Mouse (Mus musculus) ovary, postnatal 10 days (tissue): ENCODE measurements around the gene Fbxo34.
"Not testable (repeated sequence)": the region's sequence is repeated elsewhere in the genome, so short reads cannot be mapped to it uniquely, and the experiment has no call there.

Source experiments
- DNase-seq: peaks from one replicate; pipeline ENCODE4 v3.0.0; 2022; ENCODE audit warnings: low spot score

Gene Fbxo34

DNA sequence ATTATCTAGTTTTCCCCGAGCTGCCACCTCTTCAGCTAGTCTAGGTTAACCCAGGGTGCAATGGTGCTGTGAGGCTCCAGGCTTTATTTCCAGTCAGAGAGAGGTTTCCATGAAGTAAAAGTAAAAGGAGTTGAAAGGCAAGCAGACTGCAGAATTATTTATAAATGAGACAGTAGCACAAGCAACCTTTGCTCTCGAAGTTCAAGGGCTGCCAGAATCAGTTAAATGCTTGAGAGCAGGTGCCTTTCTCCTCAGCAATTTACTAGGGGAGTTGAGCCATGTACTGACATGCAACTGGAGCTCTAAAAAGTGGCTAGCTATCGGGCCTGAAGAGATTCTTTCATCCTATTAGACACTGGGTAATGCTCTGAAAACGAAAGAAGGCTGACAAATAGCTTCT lies 112.9 kb downstream of the Fbxo34 start:
- no peak for DNase-seq

DNA sequence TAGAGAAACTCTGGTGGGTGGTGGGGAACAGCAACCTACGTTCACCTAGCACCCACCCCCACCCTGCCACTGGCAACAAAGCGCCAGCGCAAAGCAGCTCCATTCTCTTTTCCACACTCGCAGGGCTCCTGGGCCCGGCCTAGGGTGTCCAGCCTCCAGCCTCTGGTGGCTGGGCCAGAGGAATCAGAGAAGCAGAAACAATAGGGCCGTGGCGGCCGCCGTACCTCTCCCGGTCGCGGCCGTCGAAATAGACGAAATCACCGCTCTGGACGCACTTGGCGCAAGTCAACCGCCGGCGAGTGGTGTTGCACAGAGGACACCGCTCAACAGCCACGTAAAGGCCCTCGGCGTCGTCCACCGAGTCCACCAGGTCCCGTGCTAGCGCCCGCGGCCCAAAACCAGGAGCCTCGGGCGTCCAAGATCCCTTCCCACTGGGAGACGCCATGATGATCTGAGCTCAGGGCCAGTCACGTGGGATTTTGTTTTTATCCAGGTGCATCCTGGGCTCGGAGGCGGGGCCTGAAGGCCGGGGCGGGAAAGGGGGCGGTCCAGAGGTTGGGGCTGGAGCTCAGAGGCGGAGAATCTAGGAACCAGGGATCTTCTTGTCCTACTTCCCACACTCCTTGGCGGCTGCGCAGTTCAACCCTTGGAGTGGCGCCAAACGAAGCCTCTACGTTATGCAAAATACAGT lies 117.9 kb downstream of the Fbxo34 start:
- peak; percentile 89 for DNase-seq

DNA sequence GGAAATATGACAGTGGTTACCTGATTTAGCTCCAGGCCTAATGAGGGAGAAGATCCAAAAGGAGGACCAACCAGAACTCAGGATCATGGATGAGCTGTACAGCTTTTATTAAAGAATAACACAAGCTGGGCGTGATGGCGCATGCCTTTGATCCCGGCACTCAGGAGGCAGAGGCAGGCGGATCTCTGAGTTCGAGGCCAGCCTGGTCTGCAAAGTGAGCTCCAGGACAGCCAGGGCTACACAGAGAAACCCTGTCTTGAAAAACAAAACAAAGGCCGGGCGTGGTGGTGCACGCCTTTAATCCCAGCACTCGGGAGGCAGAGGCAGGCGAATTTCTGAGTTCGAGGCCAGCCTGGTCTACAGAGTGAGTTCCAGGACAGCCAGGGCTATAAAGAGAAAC lies 120.3 kb downstream of the Fbxo34 start, which contains the start of gene Atg14:
Gene Atg14 (minus strand): TSS at position 101 of the 400 bp plus-strand sequence.
- DNase-seq, result not testable (repeated sequence)

DNA sequence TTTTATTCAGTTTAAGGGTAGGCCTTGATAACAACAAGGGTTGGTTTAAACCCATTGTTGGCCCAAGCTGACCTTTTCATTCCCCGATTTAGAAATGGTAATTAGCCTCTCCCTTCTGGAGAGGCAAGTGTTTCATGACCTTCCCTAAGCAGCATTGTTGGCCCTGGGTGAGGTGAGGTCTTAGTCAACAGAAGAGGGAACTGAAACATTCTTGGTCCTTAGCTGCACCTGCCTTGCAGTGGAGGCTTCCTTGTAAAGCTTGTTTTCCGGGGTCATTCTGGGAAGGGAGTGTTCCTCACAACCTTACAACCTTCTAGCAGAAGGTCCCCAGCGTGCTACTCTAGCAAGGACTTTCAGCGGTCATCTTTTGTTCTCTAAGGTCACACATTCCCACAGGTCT lies 122.5 kb downstream of the Fbxo34 start:
- DNase-seq, result no peak

DNA sequence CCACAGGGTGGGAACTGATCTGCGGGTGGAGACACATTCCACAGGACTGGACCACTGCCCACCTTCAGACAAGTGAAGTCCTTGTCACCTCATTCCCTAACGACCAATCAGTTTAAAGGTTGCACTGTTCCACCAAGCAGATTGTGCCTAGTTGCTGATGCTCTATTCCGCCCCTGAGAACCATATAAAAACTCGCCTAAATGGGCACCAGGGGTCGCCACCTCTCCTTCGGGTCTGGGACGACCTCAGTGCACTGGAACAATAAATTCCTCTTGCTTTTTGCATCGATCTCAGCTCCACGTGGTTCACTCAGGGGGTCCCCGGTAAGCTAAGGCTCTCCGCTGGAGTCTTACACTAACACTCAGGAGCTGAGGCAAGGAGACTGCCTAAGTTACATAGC lies 124.5 kb downstream of the Fbxo34 start:
- DNase-seq, result no peak

DNA sequence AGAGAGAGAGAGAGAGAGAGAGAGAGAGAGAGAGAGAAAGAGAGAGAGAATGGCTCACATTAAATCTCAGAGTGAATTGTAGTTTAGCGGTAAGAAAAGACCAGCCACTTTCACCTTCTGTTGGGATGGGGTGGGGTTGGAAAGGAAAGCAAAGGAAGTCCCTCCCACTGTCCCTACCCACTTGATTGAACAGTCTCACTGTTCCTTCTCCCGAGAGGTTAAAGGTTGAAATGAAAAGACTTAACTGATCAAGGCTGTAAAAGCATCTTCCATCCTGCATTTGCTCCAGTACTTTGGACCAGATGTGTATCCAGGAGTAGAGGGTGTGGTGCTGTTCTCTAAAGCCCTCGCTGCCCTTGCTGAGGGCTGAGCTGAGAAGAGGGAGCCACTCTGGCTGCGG lies 126.5 kb downstream of the Fbxo34 start:
- DNase-seq, result no peak

DNA sequence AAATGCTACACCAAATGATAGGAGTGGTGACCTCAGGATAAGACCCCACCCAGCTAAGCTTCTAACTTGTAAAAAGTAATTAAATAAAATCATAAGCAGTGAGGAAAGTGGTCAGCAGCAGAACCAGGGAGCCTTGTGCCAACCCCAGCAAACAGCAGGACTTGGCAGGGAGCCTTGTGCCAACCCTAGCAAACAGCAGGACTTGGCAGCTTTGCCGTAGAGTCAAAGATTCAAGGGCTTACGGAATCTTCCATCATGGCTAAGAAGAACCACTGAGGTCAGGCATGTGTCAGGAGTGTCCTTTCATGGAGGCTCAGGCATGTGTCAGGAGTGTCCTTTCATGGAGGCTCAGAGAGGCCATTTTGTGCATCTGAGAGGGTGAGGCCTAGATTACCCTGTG lies 127.9 kb downstream of the Fbxo34 start:
- no peak for DNase-seq

DNA sequence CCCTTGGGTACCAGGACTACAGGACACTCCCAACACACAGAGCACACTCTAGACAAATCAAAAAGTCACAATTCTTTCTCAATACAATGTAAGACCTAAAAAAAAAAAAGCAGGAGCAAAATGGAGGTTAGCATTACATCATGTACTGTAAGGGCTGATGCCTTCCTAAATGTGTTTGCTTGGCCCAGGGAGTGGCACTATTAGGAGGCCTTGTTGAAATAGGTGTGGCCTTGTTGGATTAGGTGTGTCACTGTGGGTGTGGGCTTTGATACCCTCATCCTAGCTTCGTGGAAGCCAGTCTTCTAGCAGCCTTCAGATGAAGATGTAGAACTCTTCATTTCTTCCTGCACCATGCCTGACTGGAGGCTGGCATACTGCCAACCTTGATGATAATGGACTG lies 131.1 kb downstream of the Fbxo34 start:
- no peak for DNase-seq
